Mouse (Mus musculus) liver, embryonic 14.5 days (tissue): ENCODE measurements around the gene Bank1.

Experiments used
- CTCF ChIP-seq: IDR thresholded peaks from 2 replicates; pipeline ENCODE4 v1.5.1; 2016; ENCODE audit warnings: antibody characterized with exemption, low read depth, control low read depth
- EP300 ChIP-seq: IDR thresholded peaks from 2 replicates; pipeline ENCODE4 v1.6.1; 2016; ENCODE audit warnings: antibody characterized with exemption, low read depth

DNA sequence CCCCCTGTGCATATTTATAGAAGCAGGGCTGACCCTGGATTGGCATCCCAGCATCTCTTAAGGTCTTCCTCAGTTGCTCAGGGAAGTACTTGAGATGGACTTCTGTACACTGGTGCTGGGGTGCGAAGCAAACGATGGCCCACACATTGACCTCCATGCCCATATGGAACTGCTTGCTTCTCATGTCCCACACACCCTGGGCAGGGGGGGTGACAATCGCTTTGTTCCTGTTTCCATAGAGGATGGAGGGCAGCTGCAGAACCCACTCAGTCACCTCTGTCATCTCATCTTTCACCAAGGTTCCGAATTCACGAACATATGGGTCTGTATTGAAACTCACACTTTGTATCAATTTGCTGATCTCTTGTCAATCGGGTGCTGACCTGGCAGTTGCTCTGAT, 275.7 kb downstream of the Bank1 start:
- TF ChIP-seq EP300 = no peak
- no peak for TF ChIP-seq CTCF
